Mouse (Mus musculus) liver, embryonic 14.5 days (tissue): ENCODE results near the gene Mif4gd.

Experiments
- CTCF ChIP-seq: IDR thresholded peaks from 2 replicates; pipeline ENCODE4 v1.5.1; 2016; ENCODE audit warnings: antibody characterized with exemption, low read depth, control low read depth
- EP300 ChIP-seq: IDR thresholded peaks from 2 replicates; pipeline ENCODE4 v1.6.1; 2016; ENCODE audit warnings: antibody characterized with exemption, low read depth

DNA sequence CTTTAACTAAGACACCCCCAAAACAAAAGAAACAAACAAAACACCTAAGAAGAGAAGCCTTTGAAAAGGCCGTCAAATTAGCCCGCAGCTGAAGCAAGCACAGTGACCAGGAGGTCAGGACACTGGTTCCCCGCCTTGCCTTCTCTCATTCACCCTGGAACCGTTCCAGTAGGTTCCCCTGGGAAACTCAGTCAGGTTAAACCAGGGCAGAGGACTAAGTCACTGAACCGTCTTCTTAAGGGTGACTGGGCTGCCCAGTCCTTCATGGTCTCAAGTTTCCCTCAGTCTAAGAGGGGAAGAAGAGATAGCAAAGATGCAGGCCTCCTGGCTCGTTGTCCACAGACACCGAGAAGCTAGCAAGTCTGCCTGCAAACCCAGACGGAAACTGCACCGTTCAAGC lies 13.1 kb upstream of the Mif4gd start:
- TF ChIP-seq CTCF (no peak), EP300 (no peak)
